Mouse (Mus musculus) ovary, postnatal 10 days (tissue): Measurements from ENCODE around the gene Bclaf3.

Experiments
- DNase-seq: peaks from one replicate; pipeline ENCODE4 v3.0.0; 2022; ENCODE audit warnings: low spot score

Gene Bclaf3

DNA sequence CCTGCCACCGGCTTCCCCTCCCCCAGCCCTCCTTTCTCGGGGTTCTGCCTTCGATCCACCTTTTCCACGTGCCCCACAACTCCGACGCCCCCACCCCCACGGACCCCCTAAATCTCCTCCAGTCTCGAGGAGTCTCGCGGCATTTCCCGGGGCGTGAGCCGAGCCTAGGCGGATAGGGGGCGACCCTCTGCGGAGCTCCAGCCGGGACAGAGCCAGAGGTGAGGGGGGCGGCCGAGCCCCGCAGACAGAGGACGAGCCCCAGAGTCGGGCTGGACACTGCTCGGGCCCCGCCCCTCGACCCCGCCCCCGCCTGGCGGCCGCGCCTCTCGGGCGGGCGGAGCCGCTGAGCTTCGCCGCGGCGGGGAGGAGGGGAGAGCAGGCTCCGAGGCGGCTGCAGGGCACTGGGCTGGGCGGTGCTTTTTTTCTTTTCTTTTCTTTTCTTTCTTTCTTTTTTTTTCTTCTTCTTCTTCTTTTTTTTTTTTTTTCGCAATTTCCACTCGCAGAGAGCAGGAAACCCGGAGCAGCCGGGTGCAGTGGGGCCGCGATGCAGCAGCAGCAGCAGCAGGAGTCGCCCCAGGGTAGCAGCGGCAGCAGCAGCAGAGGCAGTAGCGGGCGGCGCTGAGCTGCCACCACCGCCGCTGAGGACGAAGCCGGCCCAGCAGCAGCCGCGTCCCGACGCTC lies 100.6 kb downstream of the Bclaf3 start, which contains the start of gene Sh3kbp1:
Sh3kbp1 (plus strand) TSS at position 366 of the 681 bp plus-strand sequence.
- DNase-seq = peak; percentile 11

DNA sequence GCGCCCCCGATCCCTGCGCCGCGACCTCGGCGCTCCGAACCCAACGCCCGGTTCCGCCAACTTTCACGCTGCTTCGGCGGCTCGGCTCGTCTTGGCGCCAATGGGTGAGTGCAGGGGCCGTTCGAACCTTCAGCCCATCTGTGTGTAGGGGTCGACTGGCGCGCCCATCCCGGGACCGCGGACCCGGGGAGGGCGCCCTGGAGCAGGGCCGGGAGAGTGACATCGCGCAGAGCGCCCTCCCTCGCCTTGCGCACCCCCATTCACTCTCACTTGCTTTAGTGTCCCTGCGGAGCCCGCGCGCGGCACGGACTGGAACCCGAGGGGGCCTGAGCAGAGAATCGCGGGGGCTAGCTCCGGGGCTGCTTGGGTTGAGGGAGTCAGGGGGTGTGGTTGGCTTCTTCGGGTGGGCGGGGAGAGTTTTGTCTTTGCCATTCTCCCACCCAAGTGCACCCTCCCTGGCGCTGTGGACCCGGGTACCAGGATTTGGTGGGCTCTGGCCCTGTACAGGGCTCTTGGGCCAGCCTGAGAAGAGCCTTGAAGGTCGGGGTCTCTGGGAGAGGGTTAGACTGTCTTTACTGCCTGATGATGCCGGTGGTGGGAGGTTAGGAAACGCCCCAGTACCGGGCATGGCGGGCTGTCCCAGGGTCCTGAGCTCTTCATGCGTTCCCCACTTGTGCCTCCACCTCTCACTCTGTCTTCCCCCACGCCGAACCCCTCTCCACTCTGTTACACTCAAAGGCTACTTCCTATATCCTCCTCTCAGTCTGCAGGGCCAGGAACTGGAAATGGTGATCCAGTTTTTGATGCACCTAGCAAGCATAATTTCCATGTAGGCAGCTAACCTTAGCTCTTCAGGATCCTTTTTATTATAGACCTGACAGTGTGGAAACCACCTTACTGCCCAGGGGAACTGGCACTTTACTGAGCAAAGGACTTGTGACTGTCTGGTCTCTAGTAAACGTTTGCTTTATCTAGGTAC lies 101.4 kb downstream of the Bclaf3 start:
- no peak for DNase-seq

DNA sequence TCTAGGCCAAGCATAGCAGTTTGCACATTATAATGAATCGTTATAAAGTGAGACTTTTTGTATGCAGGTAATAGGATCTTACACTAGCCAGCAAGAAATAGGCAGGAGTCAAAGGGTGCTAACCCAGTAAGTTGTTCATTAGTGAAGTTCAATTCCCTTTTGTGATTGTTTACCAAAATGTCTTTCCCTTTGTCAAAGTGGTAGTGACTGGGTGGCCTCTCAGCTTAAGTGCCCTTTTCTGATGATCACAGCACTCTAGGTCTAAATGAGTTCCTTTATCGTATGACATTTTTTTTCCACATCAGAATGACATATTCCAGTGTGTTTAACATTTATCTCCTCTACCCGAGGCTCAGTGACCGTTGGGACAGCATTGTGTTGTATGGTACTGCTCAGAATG lies 102.1 kb downstream of the Bclaf3 start:
- DNase-seq = no peak

DNA sequence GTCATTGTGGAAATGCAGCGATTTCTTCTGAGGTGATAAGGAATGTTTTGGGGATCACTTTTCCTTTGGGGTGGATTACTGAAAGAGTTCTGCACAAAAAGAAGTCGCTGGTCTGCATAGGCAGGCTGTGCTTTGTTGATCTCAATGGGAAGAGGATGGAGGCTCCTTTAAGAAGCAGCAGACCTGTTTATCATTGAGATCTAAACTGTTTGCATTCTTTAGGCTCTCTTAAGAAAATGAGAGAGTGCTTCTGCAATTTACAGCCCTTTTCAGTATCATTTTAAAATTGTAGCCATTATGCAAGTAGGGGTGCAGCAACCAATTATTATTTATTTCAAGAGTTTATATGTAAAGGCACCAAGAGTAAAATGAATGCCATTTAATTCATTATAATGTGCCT lies 102.7 kb downstream of the Bclaf3 start:
- no peak for DNase-seq

DNA sequence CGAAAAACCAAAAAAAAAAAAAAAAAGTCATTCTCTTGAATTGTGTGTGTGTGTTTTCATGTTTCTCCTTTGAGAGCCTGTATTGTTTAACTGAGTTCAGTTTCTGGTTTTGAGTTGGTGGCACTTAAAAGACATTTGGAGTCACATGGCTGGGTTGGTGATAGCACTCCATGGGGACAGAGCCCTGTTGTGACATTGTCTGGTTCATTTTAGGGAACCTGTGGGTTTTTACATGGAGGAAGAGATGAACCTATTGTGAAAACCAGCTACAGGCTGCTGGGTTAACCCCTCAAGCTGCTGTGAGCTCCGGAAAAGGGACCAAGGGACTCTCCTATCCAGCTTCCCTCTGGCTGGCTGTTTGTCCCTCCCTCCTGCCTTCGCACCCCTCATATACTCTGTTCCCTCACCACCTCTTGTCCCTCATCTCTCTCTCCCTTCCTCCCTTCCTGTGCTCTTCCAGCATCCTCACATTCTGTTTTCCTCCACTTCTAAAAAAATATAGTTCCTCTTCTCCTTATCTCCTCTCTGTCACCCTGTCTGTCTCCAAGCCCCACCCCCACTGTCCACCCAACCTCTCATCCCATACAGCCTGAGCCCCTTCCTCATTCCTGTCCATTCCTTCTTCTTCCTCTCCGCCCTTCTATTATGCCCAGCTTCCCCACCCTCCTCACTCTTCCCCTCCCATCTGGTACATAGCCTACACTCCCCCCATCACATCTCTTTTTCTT lies 112.2 kb downstream of the Bclaf3 start:
- no peak for DNase-seq

DNA sequence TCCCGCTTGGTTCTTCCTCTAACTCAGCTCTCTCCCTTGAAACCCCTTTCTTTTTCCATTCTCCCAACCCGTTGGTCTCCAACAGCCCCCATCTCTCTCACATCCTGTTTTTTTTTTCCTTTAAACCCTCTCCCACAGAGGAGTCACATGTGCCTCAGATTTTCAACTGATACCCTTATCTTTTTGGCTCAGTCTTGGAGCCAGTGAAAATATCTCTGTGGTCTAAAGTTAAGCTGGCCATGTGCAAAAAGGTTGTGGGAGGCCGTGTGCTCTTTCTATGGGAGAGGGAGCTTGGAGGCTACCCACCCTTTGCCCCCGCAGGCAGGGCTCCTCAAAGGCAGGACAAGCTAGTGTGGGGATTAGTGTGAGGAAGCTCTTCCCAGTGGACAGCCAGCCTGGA lies 113.5 kb downstream of the Bclaf3 start:
- no peak for DNase-seq
